Mouse (Mus musculus): ENCODE measurements at regions not wholly inside any gene's neighbourhood (a gene's known extent, or its start where the extent isn't known, plus 50 kb on each side); places are given as distances from the start of the nearest gene placed in this dataset.

DNA sequence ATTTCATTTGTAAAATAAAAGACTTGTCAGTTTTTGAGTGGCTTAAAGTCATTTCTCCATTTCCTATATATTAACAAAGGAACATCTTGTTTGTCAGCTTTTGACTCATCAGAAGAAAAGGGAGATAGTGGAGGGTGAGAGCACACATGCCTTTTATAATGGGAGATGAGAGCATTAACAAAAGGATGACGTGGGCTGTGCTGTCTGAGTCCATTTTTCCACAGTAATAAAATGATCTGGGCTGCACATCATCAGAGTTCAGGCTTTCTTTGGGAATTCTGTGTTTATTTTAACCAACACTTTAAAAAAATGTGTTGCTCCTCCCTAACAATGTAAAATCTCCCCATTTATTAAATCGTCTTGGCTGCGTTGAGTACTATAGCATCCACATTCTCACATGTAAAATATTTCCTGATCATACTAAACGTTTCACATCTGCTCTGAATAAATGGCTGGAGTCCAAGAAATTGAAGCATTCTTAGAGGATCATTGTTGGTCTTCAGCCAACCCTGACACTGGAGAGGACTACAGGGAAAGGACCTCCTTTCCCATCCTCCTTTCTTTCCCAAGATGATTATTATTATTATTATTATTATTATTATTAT, 458.5 kb upstream of the Jag1 start:
- H3K9ac ChIP-seq (ENCODE audit: low read length): no peak overlapping the region
- no peaks in the 10 kb centered on the region for H3K4me1 ChIP-seq (ENCODE audit: control insufficient read depth, insufficient read depth, low read length)
- no peak overlapping the region for H3K27ac ChIP-seq (ENCODE audit: low read depth, low read length)
- DNase-seq (ENCODE audit: low spot score, missing footprints) (no peak), ATAC-seq (ENCODE audit: low FRiP score) (no peak)
- H3K4me2 ChIP-seq: no peak overlapping the region
- H3K27me3 ChIP-seq (ENCODE audit: control insufficient read depth, insufficient read depth, low read length): no peaks in the 10 kb centered on the region
- no peaks in the 10 kb centered on the region for H3K36me3 ChIP-seq (ENCODE audit: control insufficient read depth, insufficient read depth, low read length)
- H3K4me3 ChIP-seq (ENCODE audit: low read depth, low read length): no peak overlapping the region
- WGBS: 76% methylated on average over 4 of the region's 4 CpGs
- H3K9me3 ChIP-seq (ENCODE audit: control insufficient read depth, low read length): no peaks in the 10 kb centered on the region

DNA sequence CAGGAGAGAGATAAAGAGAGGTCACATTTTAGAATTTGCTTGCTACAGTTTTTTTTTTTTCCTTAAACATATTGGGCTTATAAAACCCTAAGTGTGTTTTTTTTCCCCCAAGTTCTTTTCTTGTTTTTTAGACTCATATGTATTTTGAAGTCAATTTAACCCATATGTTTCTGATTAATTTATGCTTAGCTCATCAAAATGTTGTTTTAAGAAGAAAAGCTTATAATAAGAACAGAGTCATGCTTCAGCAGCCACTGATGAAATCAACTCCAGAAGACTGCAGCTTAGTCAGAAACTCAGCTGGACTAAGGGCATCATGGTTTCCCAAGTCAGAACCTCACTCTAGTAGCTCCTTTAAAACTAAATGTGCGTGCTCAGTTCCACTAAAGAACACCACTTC, 454.7 kb upstream of the Jag1 start:
- 86% methylated on average over 1 of the region's 1 CpGs for WGBS
- ATAC-seq (ENCODE audit: low FRiP score): no peak
- H3K27ac ChIP-seq (ENCODE audit: low read depth, low read length): no peak overlapping the region
- no peak overlapping the region for H3K9ac ChIP-seq (ENCODE audit: low read length)
- H3K4me3 ChIP-seq (ENCODE audit: low read depth, low read length): no peak overlapping the region
- H3K9me3 ChIP-seq (ENCODE audit: control insufficient read depth, low read length): no peaks in the 10 kb centered on the region
- no peaks in the 10 kb centered on the region for H3K36me3 ChIP-seq (ENCODE audit: control insufficient read depth, insufficient read depth, low read length)
- H3K4me2 ChIP-seq: no peak overlapping the region
- H3K27me3 ChIP-seq (ENCODE audit: control insufficient read depth, insufficient read depth, low read length): no peaks in the 10 kb centered on the region
- H3K4me1 ChIP-seq (ENCODE audit: control insufficient read depth, insufficient read depth, low read length): no peaks in the 10 kb centered on the region
- no peak for DNase-seq (ENCODE audit: low spot score, missing footprints)

DNA sequence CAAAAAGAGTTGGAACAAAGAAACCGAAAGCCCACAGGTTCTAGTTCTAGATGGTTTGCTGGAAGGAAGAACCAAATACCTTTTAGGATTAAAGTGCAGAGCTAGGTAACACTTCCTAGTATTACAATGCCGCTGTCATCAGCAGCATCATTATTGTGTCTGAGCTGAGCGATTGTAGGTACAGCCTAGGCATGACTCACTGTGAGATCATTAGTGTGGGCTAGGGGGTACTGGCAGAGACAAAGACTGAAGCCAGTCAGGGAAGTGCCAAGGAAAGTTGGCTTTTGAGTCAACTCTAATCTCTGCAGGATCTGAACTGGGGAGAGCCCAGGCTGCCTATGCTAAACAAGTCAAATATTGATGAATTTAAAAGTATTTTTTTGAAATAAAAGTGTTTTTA, 450.2 kb upstream of the Jag1 start:
- Histone ChIP-seq H3K4me2 (no peak overlapping the region), H3K4me3 (ENCODE audit: low read depth, low read length) (no peak overlapping the region), H3K27ac (ENCODE audit: low read depth, low read length) (no peak overlapping the region), H3K9me3 (ENCODE audit: control insufficient read depth, low read length) (no peaks in the 10 kb centered on the region), H3K27me3 (ENCODE audit: control insufficient read depth, insufficient read depth, low read length) (no peaks in the 10 kb centered on the region), H3K36me3 (ENCODE audit: control insufficient read depth, insufficient read depth, low read length) (no peaks in the 10 kb centered on the region), H3K9ac (ENCODE audit: low read length) (no peak overlapping the region), H3K4me1 (ENCODE audit: control insufficient read depth, insufficient read depth, low read length) (no peaks in the 10 kb centered on the region)
- no peak for DNase-seq (ENCODE audit: low spot score, missing footprints)
- 95% methylated on average over 3 of the region's 3 CpGs for WGBS
- ATAC-seq (ENCODE audit: low FRiP score): no peak

DNA sequence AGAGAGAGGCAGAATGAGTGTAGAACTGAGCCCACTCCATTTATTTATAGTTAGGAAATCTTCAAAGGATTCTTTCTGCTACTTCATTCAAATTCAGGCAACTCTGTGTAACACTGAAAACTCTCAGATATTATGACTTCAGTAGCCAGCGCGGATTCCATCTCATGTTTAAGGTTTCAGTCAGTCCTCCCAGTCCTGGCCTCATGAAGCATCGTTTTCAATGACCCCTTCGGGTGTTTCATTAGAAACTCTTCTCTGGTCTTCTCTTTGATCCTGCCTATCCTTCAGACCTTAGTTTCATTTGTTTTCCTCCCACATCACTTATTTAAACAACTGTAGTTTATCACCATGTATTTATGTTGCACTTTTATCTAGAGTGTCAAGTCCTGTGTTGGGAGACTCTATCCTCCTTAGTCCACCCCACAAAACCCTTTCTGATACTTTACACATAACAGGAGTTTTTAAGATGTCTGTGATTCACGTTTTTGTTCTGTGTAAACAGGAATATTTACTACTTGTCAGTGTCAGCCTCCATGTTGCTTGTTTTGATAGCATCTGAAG, 447.7 kb upstream of the Jag1 start:
- WGBS: 79% methylated on average over 5 of the region's 5 CpGs
- no peaks in the 10 kb centered on the region for H3K36me3 ChIP-seq (ENCODE audit: control insufficient read depth, insufficient read depth, low read length)

DNA sequence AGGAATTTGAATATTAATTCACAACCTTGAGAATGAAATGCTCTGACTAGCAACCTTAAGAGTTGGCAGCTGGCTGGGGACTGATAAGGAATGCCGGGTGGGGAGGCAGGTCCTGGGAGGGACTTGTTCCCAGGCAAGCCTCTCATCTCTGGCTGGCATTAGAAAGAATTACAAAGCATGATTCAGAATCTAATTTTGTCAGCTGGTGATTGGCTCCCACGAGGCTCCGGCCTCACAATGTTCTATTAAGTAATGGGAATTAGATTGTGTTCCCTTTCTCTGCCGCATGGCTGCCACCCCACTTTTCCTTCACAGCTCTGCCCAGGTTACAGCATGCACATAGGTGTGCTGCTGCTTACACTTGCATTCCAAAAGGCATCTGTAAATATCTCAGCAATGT, 443.9 kb upstream of the Jag1 start:
- H3K27ac ChIP-seq (ENCODE audit: low read depth, low read length): no peak overlapping the region
- DNase-seq (ENCODE audit: low spot score, missing footprints) (no peak), ATAC-seq (ENCODE audit: low FRiP score) (peak; percentile 92)

More for the DNA sequence above, 447.7 kb upstream of the Jag1 start:
- no peak overlapping the region for H3K27ac ChIP-seq (ENCODE audit: low read depth, low read length)
- H3K4me3 ChIP-seq (ENCODE audit: low read depth, low read length): no peak overlapping the region
- no peak for ATAC-seq (ENCODE audit: low FRiP score)
- H3K4me2 ChIP-seq: no peak overlapping the region
- H3K9ac ChIP-seq (ENCODE audit: low read length): no peak overlapping the region
- peaks cover 3% of the 10 kb centered on the region; the same call in 1 of the 2 replicates for H3K4me1 ChIP-seq (ENCODE audit: control insufficient read depth, insufficient read depth, low read length)
- no peaks in the 10 kb centered on the region for H3K9me3 ChIP-seq (ENCODE audit: control insufficient read depth, low read length)
- H3K27me3 ChIP-seq (ENCODE audit: control insufficient read depth, insufficient read depth, low read length): no peaks in the 10 kb centered on the region
- DNase-seq (ENCODE audit: low spot score, missing footprints): no peak

DNA sequence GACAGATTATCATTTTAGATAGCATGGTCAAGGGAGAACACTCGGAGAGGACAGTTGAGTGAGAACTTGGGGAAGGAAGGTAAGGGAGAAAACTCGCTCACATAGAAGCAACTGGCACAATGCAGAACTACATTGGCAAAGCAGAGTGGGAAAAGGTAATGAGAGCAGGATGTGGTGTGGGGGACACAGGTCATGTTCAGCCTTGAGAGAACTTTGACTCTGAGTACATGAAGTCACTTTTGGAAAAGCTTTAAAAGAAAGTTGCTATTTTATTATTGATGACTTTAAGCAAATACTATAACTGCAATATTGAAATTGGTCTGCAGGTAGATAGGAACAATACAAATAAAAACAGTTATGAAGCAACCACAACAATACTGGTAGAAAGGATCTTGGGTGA, 437.4 kb upstream of the Jag1 start:
- 86% methylated on average over 2 of the region's 2 CpGs for WGBS
- Histone ChIP-seq H3K27me3 (ENCODE audit: control insufficient read depth, insufficient read depth, low read length) (no peaks in the 10 kb centered on the region), H3K4me2 (no peak overlapping the region), H3K27ac (ENCODE audit: low read depth, low read length) (no peak overlapping the region), H3K9ac (ENCODE audit: low read length) (no peak overlapping the region), H3K4me1 (ENCODE audit: control insufficient read depth, insufficient read depth, low read length) (no peaks in the 10 kb centered on the region), H3K9me3 (ENCODE audit: control insufficient read depth, low read length) (no peaks in the 10 kb centered on the region), H3K36me3 (ENCODE audit: control insufficient read depth, insufficient read depth, low read length) (no peaks in the 10 kb centered on the region), H3K4me3 (ENCODE audit: low read depth, low read length) (no peak overlapping the region)
- ATAC-seq (ENCODE audit: low FRiP score) (no peak), DNase-seq (ENCODE audit: low spot score, missing footprints) (no peak)

More for the DNA sequence above, 443.9 kb upstream of the Jag1 start:
- Histone ChIP-seq H3K36me3 (ENCODE audit: control insufficient read depth, insufficient read depth, low read length) (no peaks in the 10 kb centered on the region), H3K9ac (ENCODE audit: low read length) (no peak overlapping the region), H3K4me2 (no peak overlapping the region), H3K27me3 (ENCODE audit: control insufficient read depth, insufficient read depth, low read length) (no peaks in the 10 kb centered on the region), H3K4me1 (ENCODE audit: control insufficient read depth, insufficient read depth, low read length) (peaks cover 3% of the 10 kb centered on the region; the same call in 1 of the 2 replicates), H3K9me3 (ENCODE audit: control insufficient read depth, low read length) (no peaks in the 10 kb centered on the region), H3K4me3 (ENCODE audit: low read depth, low read length) (no peak overlapping the region)
- 50% methylated on average over 4 of the region's 4 CpGs for WGBS

DNA sequence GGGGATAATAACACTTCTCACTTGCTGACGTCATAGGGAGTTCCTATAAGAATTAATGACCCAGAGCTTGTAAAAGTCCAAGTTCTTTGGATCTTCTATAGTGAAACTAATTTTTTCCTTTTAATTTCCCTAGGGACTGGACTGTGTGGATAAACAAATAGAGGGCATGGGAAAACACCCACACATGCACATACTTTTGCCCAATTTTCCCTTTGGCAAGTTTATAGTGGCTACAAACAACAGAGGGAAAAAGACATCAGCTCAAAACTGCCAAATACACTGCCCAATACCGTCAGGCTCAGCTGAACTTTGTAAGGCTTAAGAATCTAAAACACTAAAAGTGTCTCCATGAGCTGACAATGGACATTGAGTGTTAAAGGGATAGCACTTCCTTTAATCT, 420.1 kb upstream of the Jag1 start:
- Histone ChIP-seq H3K9ac (ENCODE audit: low read length) (no peak overlapping the region), H3K27me3 (ENCODE audit: control insufficient read depth, insufficient read depth, low read length) (no peaks in the 10 kb centered on the region), H3K4me1 (ENCODE audit: control insufficient read depth, insufficient read depth, low read length) (no peaks in the 10 kb centered on the region), H3K4me3 (ENCODE audit: low read depth, low read length) (no peak overlapping the region), H3K36me3 (ENCODE audit: control insufficient read depth, insufficient read depth, low read length) (no peaks in the 10 kb centered on the region), H3K9me3 (ENCODE audit: control insufficient read depth, low read length) (no peaks in the 10 kb centered on the region), H3K27ac (ENCODE audit: low read depth, low read length) (no peak overlapping the region), H3K4me2 (no peak overlapping the region)
- DNase-seq (ENCODE audit: low spot score, missing footprints) (no peak), ATAC-seq (ENCODE audit: low FRiP score) (no peak)
- 63% methylated on average over 2 of the region's 2 CpGs for WGBS

DNA sequence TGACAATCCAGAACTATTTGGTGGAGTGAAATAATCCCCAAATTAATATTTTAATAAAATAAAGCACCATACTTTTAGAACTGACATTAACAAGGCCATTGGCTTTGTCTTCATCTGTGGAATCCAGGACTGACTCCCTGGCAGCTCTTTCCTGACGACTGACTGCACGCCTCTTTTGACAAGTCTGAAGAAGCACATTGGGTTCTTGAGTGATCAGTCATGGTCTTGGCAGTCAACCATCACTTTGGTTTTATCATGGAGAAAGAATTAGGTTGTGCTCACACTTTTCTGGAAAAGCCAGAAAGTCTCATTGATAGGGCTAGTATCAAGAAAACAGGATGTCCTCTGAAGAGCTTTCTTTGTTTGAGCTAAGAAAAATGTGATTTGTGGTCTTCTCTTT, 399.8 kb upstream of the Jag1 start:
- no peak overlapping the region for H3K27ac ChIP-seq (ENCODE audit: low read depth, low read length)
- H3K36me3 ChIP-seq (ENCODE audit: control insufficient read depth, insufficient read depth, low read length): no peaks in the 10 kb centered on the region
- no peaks in the 10 kb centered on the region for H3K9me3 ChIP-seq (ENCODE audit: control insufficient read depth, low read length)
- H3K4me3 ChIP-seq (ENCODE audit: low read depth, low read length): no peak overlapping the region
- H3K4me2 ChIP-seq: no peak overlapping the region
- no peak overlapping the region for H3K9ac ChIP-seq (ENCODE audit: low read length)
- WGBS: 65% methylated on average over 2 of the region's 2 CpGs
- DNase-seq (ENCODE audit: low spot score, missing footprints) (no peak), ATAC-seq (ENCODE audit: low FRiP score) (no peak)
- no peaks in the 10 kb centered on the region for H3K27me3 ChIP-seq (ENCODE audit: control insufficient read depth, insufficient read depth, low read length)
- H3K4me1 ChIP-seq (ENCODE audit: control insufficient read depth, insufficient read depth, low read length): no peaks in the 10 kb centered on the region; the same call in 1 of the 2 replicates

DNA sequence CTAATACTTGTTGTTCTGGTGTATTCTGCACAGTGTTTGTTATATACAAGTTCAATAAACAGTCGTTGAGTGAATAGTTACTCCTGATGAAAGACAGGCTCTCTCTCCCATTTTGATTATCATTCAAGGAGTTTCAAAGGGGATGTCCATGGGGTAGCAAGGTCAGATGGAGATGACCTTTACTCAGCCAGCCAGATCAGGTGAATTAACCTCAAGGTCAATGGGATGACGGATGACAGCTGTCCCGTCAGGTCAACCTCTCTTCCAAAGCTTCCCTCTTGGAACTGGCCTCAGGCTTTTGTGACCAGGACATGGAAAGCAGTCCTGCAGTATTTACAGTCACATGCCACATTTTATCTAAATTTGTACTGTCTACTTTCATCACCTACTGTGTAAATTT, 398.6 kb upstream of the Jag1 start:
- Histone ChIP-seq H3K9ac (ENCODE audit: low read length) (no peak overlapping the region), H3K27ac (ENCODE audit: low read depth, low read length) (no peak overlapping the region), H3K27me3 (ENCODE audit: control insufficient read depth, insufficient read depth, low read length) (no peaks in the 10 kb centered on the region), H3K36me3 (ENCODE audit: control insufficient read depth, insufficient read depth, low read length) (no peaks in the 10 kb centered on the region), H3K4me2 (no peak overlapping the region), H3K4me1 (ENCODE audit: control insufficient read depth, insufficient read depth, low read length) (no peaks in the 10 kb centered on the region; the same call in 1 of the 2 replicates), H3K9me3 (ENCODE audit: control insufficient read depth, low read length) (no peaks in the 10 kb centered on the region), H3K4me3 (ENCODE audit: low read depth, low read length) (no peak overlapping the region)
- ATAC-seq (ENCODE audit: low FRiP score) (peak; percentile 24; the same call in 1 of the 2 replicates), DNase-seq (ENCODE audit: low spot score, missing footprints) (no peak)
- WGBS: 29% methylated on average over 3 of the region's 3 CpGs
